Mouse (Mus musculus) c-Kit-positive CD71-negative TER-119-negative erythroid progenitor cells, embryonic 14.5 days (primary cell): ENCODE results near the gene Stpg4.

Source experiments
- DNase-seq: peaks from one replicate; pipeline ENCODE4 v3.0.0-alpha.2; 2013; ENCODE audit warnings: low read depth

The Stpg4 gene

GRCm38 (mm10) chr17:87378354-87379159 lies 49.0 kb downstream of the Stpg4 start:
- no peak for DNase-seq

- no peak for DNase-seq
These were observed 50.0 kb downstream of the Stpg4 start for GRCm38 (mm10) chr17:87377536-87377935.

GRCm38 (mm10) chr17:87376831-87377471 lies 50.6 kb downstream of the Stpg4 start:
- DNase-seq, result no peak

- no peak for DNase-seq
These were observed 51.5 kb downstream of the Stpg4 start for GRCm38 (mm10) chr17:87375941-87376511.

GRCm38 (mm10) chr17:87373327-87373726 lies 54.2 kb downstream of the Stpg4 start:
- DNase-seq, result no peak

GRCm38 (mm10) chr17:87372189-87372588 lies 55.4 kb downstream of the Stpg4 start:
- DNase-seq, result no peak

GRCm38 (mm10) chr17:87369270-87369759 lies 58.2 kb downstream of the Stpg4 start:
- no peak for DNase-seq

GRCm38 (mm10) chr17:87368481-87368880 lies 59.1 kb downstream of the Stpg4 start:
- no peak for DNase-seq

- DNase-seq, result no peak
These were observed 59.9 kb downstream of the Stpg4 start for GRCm38 (mm10) chr17:87367640-87368039.

GRCm38 (mm10) chr17:87367228-87367627 lies 60.3 kb downstream of the Stpg4 start:
- no peak for DNase-seq

GRCm38 (mm10) chr17:87366520-87366919 lies 61.0 kb downstream of the Stpg4 start:
- DNase-seq, result no peak

GRCm38 (mm10) chr17:87365268-87365667 lies 62.3 kb downstream of the Stpg4 start:
- DNase-seq, result no peak

- DNase-seq, result no peak
These were observed 63.4 kb downstream of the Stpg4 start for GRCm38 (mm10) chr17:87364108-87364507.

- no peak for DNase-seq
These were observed 66.4 kb downstream of the Stpg4 start for GRCm38 (mm10) chr17:87361132-87361531.

- DNase-seq, result no peak
These were observed 70.0 kb downstream of the Stpg4 start for GRCm38 (mm10) chr17:87357506-87357905.

GRCm38 (mm10) chr17:87356261-87356660 lies 71.3 kb downstream of the Stpg4 start:
- no peak for DNase-seq

- no peak for DNase-seq
These were observed 72.1 kb downstream of the Stpg4 start for GRCm38 (mm10) chr17:87355456-87355855.

- no peak for DNase-seq
These were observed 73.7 kb downstream of the Stpg4 start for GRCm38 (mm10) chr17:87353745-87354320.

- DNase-seq, result no peak
These were observed 74.7 kb downstream of the Stpg4 start for GRCm38 (mm10) chr17:87352898-87353225.

- no peak for DNase-seq
These were observed 75.2 kb downstream of the Stpg4 start for GRCm38 (mm10) chr17:87352106-87352897.

GRCm38 (mm10) chr17:87351241-87352105 lies 76.1 kb downstream of the Stpg4 start:
- DNase-seq, result no peak
